Mouse (Mus musculus) limb, embryonic 15.5 days (tissue): ENCODE measurements around the gene Aldh1l1. TPM values are rescaled to one million over a fixed set of nuclear protein-coding genes. Genes with fewer than 3 reads are reported as not detected.

Experiments used
- ATAC-seq: fragments of 200-750 bp; cut with Nextera tagmentation; 2 replicates; pipeline ENCODE4 v1.8.0; 2017; ENCODE audit warnings: low read depth, moderate TSS enrichment; ENCODE audit not compliant: insufficient number of reproducible peaks, low FRiP score, low TSS enrichment
- H3K27ac ChIP-seq: fragments of 300-500 bp; sonication (generic); 2 replicates; pipeline ENCODE4 v1.5.1; 2015; ENCODE audit warnings: moderate library complexity, mild to moderate bottlenecking, inconsistent platforms
- H3K27me3 ChIP-seq: fragments of 300-500 bp; sonication (generic); 2 replicates; pipeline ENCODE4 v1.6.1; 2015; ENCODE audit warnings: inconsistent platforms
- H3K36me3 ChIP-seq: fragments of 300-500 bp; sonication (generic); 2 replicates; pipeline ENCODE4 v1.6.1; 2015; ENCODE audit warnings: inconsistent platforms
- H3K4me1 ChIP-seq: fragments of 300-500 bp; sonication (generic); 2 replicates; pipeline ENCODE4 v1.6.1; 2015; ENCODE audit warnings: inconsistent platforms
- H3K4me2 ChIP-seq: fragments of 300-500 bp; sonication (generic); 2 replicates; pipeline ENCODE4 v1.6.1; 2015; ENCODE audit warnings: mild to moderate bottlenecking, inconsistent platforms
- H3K4me3 ChIP-seq: fragments of 300-500 bp; sonication (generic); 2 replicates; pipeline ENCODE4 v1.5.1; 2015; ENCODE audit warnings: mild to moderate bottlenecking, inconsistent platforms
- H3K9ac ChIP-seq: fragments of 300-500 bp; sonication (generic); 2 replicates; pipeline ENCODE4 v1.6.1; 2015; ENCODE audit warnings: inconsistent platforms
- H3K9me3 ChIP-seq: fragments of 300-500 bp; sonication (generic); 2 replicates; pipeline ENCODE4 v1.6.1; 2016; ENCODE audit warnings: inconsistent platforms
- WGBS: fragments of 180-500 bp; shearing (Covaris S2); methylation state at CpG from one replicate; pipeline ENCODE4 v1.1.7; 2015; 5-methylcytosine and 5-hydroxymethylcytosine counted together
- polyA plus RNA-seq: library from polyadenylated mRNA; unstranded; fragments of >200 nt; fragmentation: Nextera tagmentation; extraction: Ambion mirVana; gene quantifications from 2 replicates; pipeline ENCODE4 v1.2.1, GENCODE M21; 2015

Gene Aldh1l1
- polyA plus RNA-seq, 1 experiment from 2014 or later = 1.9 TPM

DNA sequence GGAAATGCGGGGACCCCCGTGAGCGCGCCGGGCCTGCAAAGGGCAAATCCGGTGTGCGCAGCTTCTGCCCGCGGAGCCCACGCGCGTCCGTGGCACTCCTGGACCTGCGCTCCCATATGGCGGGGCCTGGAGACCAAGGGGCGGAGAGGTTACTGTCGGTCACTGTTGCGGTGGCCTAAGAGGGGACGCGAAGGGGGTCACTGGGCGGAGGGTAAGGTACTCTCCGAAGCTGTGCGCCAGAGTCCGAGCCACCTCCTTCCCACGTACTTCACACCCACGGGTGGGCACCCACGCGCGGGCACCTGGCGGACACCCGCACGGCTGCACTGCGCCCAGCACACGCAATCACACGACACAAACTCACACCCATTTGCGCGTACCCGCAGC lies 23.4 kb upstream of the Aldh1l1 start:
- H3K36me3 ChIP-seq = peaks cover 14% of the 10 kb centered on the region; the same call in 1 of the 2 replicates
- under 1% methylated on average over 38 of the region's 38 CpGs for WGBS
- no peak overlapping the region for H3K27ac ChIP-seq
- H3K9ac ChIP-seq = peak overlapping the region; percentile 42
- ATAC-seq = no peak
- peaks cover 29% of the 10 kb centered on the region for H3K27me3 ChIP-seq
- H3K9me3 ChIP-seq = no peaks in the 10 kb centered on the region
- H3K4me2 ChIP-seq = peak overlapping the region; percentile 99
- peak overlapping the region; percentile 66 for H3K4me3 ChIP-seq
- peaks cover 23% of the 10 kb centered on the region for H3K4me1 ChIP-seq

DNA sequence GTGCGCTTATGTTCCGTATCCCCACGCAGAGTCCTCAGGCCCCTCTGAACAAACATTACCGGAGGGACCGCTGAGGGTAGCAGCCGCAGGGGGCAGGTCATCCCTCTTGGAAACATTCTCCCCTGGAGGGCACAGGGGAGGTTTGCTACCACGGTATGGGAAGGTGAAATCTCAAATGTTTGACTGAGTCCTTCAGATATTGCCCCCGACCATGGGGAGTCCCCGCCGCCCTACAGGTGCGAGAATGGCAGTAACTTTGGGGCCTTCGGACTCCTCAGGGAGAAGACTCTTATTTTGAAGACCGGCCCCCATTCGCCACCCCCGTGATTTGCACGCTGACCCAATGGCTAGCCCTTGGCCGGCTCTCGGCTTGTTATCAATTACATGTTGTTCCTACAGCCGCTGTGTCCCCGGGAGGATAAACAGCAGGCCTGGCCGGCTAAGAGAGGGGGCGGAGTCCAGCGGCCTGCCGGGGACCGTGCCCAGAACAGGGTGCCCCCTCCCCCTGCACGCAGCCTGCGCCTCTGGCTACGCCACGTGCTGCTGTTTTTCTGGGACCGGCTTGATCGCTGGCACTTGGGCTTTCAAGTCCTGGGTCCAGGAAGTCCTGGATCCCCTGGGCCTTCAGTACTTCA lies 22.9 kb upstream of the Aldh1l1 start:
- Histone ChIP-seq H3K4me1 (peaks cover 23% of the 10 kb centered on the region), H3K27ac (no peak overlapping the region), H3K36me3 (peaks cover 16% of the 10 kb centered on the region; the same call in 1 of the 2 replicates), H3K9ac (no peak overlapping the region), H3K27me3 (peaks cover 29% of the 10 kb centered on the region), H3K4me2 (peak overlapping the region; percentile 99), H3K4me3 (peak overlapping the region; percentile 66), H3K9me3 (no peaks in the 10 kb centered on the region)
- peak; percentile 77 for ATAC-seq
- WGBS = under 1% methylated on average over 31 of the region's 31 CpGs

DNA sequence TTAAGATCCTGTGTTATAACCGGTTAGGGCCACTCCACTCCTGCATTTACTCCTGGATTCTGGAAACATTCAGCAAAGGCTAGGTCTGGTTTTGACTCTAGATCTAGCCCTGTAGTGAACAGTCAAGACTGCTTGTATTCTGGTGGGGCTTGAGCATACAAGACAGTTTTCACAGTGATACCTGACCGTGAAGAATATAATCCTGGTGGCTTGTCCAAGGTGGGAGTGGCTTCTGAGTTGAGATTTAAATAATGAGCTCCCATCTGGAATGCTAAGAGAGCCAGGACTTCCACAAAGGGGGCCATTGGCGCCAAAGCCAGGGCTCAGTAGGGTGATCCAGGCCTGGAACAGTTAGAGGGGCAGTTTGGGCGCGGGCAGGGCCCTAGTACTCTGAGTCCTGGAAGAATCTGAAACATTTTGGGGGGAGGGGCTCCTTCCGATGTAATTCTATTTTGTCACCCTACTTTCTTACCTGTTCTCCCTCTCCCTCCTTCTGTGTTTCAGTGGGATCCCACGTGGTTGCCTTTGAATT lies 22.3 kb upstream of the Aldh1l1 start:
- Histone ChIP-seq H3K4me1 (peaks cover 23% of the 10 kb centered on the region), H3K27ac (no peak overlapping the region), H3K36me3 (peaks cover 16% of the 10 kb centered on the region; the same call in 1 of the 2 replicates), H3K4me3 (peak overlapping the region; percentile 66), H3K9me3 (no peaks in the 10 kb centered on the region), H3K4me2 (peak overlapping the region; percentile 99), H3K27me3 (peaks cover 29% of the 10 kb centered on the region), H3K9ac (no peak overlapping the region)
- WGBS = 30% methylated on average over 7 of the region's 7 CpGs
- no peak for ATAC-seq

DNA sequence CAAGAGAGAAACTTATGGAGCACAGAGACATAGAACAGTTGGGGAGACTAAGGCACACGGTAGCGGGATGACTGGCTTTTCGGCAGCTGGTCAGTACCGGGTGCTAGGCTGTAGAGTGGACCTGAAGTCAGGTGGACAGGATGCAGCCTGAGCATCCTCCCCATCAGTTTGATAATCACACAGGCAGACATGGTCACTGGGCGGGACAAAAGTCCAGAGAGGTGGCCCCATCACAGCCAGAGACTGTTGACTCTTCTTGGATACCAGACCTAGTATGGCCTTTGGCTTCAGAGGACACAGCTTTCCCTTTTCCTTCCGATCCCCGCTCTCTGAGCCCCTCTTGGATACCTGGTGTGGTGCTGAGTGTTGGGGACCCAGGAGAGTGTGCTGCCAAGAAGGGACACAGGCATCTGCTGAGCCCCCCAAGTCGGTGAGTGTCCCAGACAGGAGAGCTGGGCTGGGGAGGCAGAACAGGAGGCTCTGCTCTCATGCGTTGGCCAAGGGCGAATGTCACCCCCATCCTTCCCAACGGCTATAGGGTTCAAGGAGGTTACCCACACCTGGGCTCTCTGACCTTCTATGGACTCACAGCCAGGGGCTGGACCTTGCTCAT lies 21.1 kb upstream of the Aldh1l1 start:
- Histone ChIP-seq H3K9me3 (no peaks in the 10 kb centered on the region), H3K36me3 (peaks cover 16% of the 10 kb centered on the region; the same call in 1 of the 2 replicates), H3K27ac (no peak overlapping the region), H3K4me3 (no peak overlapping the region), H3K4me2 (no peak overlapping the region), H3K9ac (no peak overlapping the region), H3K4me1 (peaks cover 23% of the 10 kb centered on the region), H3K27me3 (peaks cover 29% of the 10 kb centered on the region)
- no peak for ATAC-seq
- WGBS = 91% methylated on average over 11 of the region's 11 CpGs

DNA sequence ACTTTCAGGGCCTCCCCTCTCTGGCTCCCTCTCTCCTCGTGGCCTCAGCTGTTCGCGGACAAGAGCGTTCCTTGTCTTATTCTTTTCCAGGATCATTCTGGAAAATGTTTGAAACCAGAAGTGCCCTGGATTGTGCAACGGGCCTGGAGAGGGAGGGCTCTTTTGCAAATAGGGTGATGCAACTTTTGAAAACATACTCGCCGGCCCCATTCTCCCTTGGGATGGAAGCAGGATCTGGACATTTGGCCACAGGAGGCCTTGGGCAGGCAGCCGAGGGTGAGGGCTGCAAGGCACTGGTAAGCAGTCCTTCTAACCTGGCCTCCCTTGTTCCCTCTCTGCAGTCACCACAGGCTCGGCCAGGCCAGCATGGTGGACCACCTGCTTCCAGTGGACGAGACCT lies 20.1 kb upstream of the Aldh1l1 start:
- Histone ChIP-seq H3K9me3 (no peaks in the 10 kb centered on the region), H3K4me1 (peaks cover 30% of the 10 kb centered on the region), H3K27me3 (peaks cover 24% of the 10 kb centered on the region), H3K27ac (no peak overlapping the region), H3K4me3 (no peak overlapping the region), H3K36me3 (peaks cover 16% of the 10 kb centered on the region; the same call in 1 of the 2 replicates), H3K9ac (no peak overlapping the region), H3K4me2 (no peak overlapping the region)
- ATAC-seq = no peak
- 75% methylated on average over 10 of the region's 10 CpGs for WGBS

DNA sequence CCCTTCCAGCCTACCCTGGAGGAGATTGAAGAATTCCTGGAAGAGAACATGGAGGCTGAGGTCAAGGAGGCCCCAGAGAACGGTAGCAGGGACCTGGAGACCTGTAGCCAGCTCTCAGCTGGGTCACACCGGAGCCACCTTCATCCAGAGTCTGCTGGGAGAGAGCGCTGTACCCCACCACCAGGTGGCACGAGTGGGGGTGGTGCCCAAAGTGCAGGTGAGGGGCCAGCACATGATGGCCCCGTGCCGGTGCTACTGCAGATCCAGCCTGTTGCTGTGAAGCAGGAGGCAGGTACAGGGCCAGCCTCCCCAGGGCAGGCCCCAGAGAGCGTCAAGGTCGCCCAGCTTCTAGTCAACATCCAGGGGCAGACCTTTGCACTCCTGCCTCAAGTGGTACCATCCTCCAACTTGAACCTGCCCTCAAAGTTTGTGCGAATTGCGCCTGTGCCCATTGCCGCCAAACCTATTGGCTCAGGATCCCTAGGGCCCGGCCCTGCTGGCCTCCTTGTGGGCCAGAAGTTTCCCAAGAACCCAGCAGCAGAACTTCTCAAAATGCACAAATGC lies 19.3 kb upstream of the Aldh1l1 start:
- Histone ChIP-seq H3K4me1 (peaks cover 36% of the 10 kb centered on the region), H3K4me2 (no peak overlapping the region), H3K9me3 (no peaks in the 10 kb centered on the region), H3K4me3 (no peak overlapping the region), H3K9ac (no peak overlapping the region), H3K27me3 (peaks cover 16% of the 10 kb centered on the region), H3K27ac (no peak overlapping the region), H3K36me3 (peaks cover 16% of the 10 kb centered on the region; the same call in 1 of the 2 replicates)
- 92% methylated on average over 12 of the region's 12 CpGs for WGBS
- ATAC-seq = no peak

DNA sequence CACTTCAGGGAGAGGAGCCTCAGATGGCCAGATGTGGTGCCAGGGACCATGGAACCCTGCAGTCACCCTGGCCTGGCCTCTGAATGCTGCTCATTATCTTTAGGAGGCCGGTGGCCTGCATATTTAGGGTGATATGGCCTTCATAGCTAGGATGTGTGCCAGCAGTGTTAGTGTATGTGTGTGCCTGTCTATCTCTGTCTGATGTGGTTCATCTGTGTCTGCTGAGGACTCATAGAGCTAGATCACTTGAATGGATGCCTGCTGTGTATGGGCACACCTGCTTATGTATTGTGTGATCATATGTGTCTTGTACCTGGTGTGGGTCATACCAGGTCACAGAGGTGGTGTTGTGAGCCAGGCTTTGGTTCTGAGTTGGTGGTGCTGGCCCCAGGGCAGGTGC lies 18.0 kb upstream of the Aldh1l1 start:
- Histone ChIP-seq H3K4me1 (peaks cover 32% of the 10 kb centered on the region), H3K9me3 (no peaks in the 10 kb centered on the region), H3K4me2 (no peak overlapping the region), H3K4me3 (no peak overlapping the region), H3K9ac (no peak overlapping the region), H3K27ac (no peak overlapping the region), H3K27me3 (peaks cover 8% of the 10 kb centered on the region; the same call in 1 of the 2 replicates), H3K36me3 (peaks cover 16% of the 10 kb centered on the region; the same call in 1 of the 2 replicates)
- WGBS = 86% methylated on average over 1 of the region's 1 CpGs
- ATAC-seq = no peak

DNA sequence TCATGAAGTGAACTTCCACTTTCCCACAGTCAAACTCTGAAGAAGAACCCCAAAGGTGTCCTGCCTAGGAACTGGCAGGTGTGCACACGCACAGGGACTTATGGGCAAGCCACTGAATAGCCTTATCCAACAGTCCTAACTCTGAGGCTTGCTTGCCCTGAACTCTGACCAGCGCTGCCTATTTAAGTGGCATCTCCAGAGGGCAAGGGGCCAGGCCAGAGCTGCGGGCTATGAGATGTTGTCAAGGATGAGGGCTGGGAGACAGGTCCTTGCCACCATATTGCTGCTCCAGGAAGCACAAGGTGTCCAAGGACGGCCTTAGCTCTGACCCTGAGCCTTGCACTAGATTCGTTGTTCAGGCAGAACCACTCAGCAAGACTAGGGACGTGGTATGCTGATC lies 17.2 kb upstream of the Aldh1l1 start:
- peaks cover 5% of the 10 kb centered on the region; the same call in 1 of the 2 replicates for H3K27me3 ChIP-seq
- no peaks in the 10 kb centered on the region for H3K9me3 ChIP-seq
- H3K4me1 ChIP-seq = peaks cover 24% of the 10 kb centered on the region
- WGBS = 91% methylated on average over 6 of the region's 6 CpGs
- no peak overlapping the region for H3K27ac ChIP-seq
- no peak overlapping the region for H3K9ac ChIP-seq
- ATAC-seq = no peak
- peaks cover 16% of the 10 kb centered on the region; the same call in 1 of the 2 replicates for H3K36me3 ChIP-seq
- no peak overlapping the region for H3K4me3 ChIP-seq
- H3K4me2 ChIP-seq = no peak overlapping the region

DNA sequence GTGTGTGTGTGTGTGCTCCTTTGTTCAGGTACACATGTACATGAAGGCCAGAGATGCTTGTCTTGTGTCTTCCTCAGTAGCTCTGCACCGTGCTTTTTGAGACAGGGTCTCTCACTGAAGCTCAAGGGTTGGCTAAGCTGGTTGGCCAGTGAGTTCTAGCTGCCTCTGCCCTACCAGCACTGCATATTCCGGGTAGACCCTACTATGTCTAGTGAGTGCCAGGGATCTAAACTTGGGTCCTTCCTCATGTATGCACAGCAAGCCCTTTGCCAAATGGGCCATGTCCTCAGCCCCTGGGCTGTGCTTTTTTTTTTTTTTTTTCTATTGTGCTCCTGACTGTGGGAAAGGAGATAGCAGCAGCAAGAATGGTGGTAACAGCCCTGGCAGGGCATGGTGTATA lies 16.0 kb upstream of the Aldh1l1 start:
- no peak for ATAC-seq
- H3K27me3 ChIP-seq = 0 out of 2 replicates have a peak, but pooled peaks cover under 1% of the 10 kb centered on the region
- peaks cover 16% of the 10 kb centered on the region; the same call in 1 of the 2 replicates for H3K36me3 ChIP-seq
- H3K9me3 ChIP-seq = no peaks in the 10 kb centered on the region
- H3K4me2 ChIP-seq = no peak overlapping the region
- 97% methylated on average over 2 of the region's 2 CpGs for WGBS
- H3K4me3 ChIP-seq = no peak overlapping the region
- no peak overlapping the region for H3K9ac ChIP-seq
- H3K4me1 ChIP-seq = peaks cover 28% of the 10 kb centered on the region
- H3K27ac ChIP-seq = 0 out of 2 replicates have a peak overlapping the region, but pooled peaks have one; percentile 83

DNA sequence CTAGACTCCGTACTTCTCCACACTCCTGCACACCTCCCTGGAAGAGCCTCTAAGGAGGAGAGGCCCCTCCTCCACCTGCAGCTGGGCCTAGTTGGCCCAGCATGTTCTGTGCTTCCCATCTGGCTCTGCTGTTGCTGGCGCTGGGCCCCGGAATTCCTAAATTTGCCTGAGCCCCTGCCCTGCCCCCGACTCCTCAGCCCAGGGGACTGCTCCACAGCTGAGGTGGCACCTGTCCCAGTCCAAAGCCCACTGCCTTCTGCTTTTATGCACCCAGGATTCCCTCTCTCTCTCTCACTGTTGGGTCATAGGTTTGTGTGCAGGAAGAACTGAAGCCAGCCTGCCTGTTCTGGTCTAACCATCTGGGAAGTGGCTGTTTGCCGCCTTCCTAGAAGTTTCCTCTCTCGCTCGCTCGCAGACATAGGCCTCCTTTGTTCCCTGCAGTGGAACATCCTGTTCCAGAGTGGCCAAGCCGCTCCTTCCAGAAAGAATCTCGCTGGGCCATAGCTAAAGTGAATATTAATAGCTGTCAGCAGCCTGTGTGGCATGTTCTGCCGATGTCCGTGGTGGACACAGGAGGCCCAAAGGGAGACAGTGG lies 15.2 kb upstream of the Aldh1l1 start:
- Histone ChIP-seq H3K27me3 (no peaks in the 10 kb centered on the region), H3K9me3 (no peaks in the 10 kb centered on the region), H3K9ac (no peak overlapping the region), H3K4me3 (no peak overlapping the region), H3K36me3 (peaks cover 16% of the 10 kb centered on the region; the same call in 1 of the 2 replicates), H3K27ac (peak overlapping the region; percentile 83), H3K4me1 (peaks cover 28% of the 10 kb centered on the region), H3K4me2 (no peak overlapping the region)
- WGBS = 24% methylated on average over 12 of the region's 12 CpGs
- ATAC-seq = peak; percentile 71

DNA sequence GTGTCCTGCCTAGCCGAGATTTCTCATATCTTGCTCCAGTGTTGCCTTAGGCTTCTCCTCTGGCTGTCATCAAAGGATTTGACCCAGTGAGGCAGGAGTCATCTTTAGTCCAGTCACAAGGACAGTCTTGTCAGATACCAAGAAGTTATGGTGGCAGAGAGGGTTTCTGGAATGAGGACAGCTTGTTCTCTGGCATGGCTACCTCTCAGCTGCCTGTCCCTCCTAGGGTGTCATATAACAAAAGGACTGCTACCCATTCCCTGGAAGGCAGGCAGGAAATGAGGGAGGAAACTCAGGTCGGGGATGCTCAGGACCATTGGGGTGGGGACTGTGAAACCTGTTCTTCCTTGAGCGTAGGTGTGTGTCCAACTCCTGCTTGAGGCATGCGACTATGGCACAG lies 14.1 kb upstream of the Aldh1l1 start:
- H3K27me3 ChIP-seq = no peaks in the 10 kb centered on the region
- ATAC-seq = no peak
- H3K36me3 ChIP-seq = peaks cover 9% of the 10 kb centered on the region; the same call in 1 of the 2 replicates
- H3K4me1 ChIP-seq = peaks cover 34% of the 10 kb centered on the region
- H3K9ac ChIP-seq = no peak overlapping the region
- no peaks in the 10 kb centered on the region for H3K9me3 ChIP-seq
- H3K4me2 ChIP-seq = no peak overlapping the region
- 62% methylated on average over 4 of the region's 4 CpGs for WGBS
- H3K27ac ChIP-seq = peak overlapping the region; percentile 83
- H3K4me3 ChIP-seq = no peak overlapping the region
